Mouse (Mus musculus) stomach, postnatal 0 days (tissue): ENCODE results near the gene Prrg2. TPM values are rescaled to one million over a fixed set of nuclear protein-coding genes. Genes with fewer than 3 reads are reported as not detected.

ENCODE experiments used
- ATAC-seq: fragments of 200-750 bp; cut with Nextera tagmentation; 2 replicates; pipeline ENCODE4 v1.8.0; 2017; ENCODE audit not compliant: low FRiP score, low TSS enrichment
- DNase-seq: peaks from one replicate; pipeline ENCODE4 v3.0.0-alpha.2; 2016; ENCODE audit warnings: low spot score
- H3K27ac ChIP-seq: fragments of 300-500 bp; sonication (generic); replicated peaks from 2 replicates; pipeline ENCODE4 v1.5.1; 2014; ENCODE audit warnings: mild to moderate bottlenecking, control low read depth
- H3K27me3 ChIP-seq: fragments of 300-500 bp; sonication (generic); 2 replicates; pipeline ENCODE4 v1.6.1; 2014; ENCODE audit warnings: low read length; ENCODE audit not compliant: control insufficient read depth, insufficient read depth
- H3K36me3 ChIP-seq: fragments of 300-500 bp; sonication (generic); 2 replicates; pipeline ENCODE4 v1.6.1; 2014; ENCODE audit warnings: low read length, mixed read lengths; ENCODE audit not compliant: control insufficient read depth, insufficient read depth
- H3K4me1 ChIP-seq: fragments of 300-500 bp; sonication (generic); replicated peaks from 2 replicates; pipeline ENCODE4 v1.6.1; 2014; ENCODE audit warnings: antibody characterized with exemption; ENCODE audit not compliant: control insufficient read depth, insufficient read depth
- H3K4me2 ChIP-seq: fragments of 300-500 bp; sonication (generic); replicated peaks from 2 replicates; pipeline ENCODE4 v1.6.1; 2014; ENCODE audit warnings: low read depth, mild to moderate bottlenecking, control low read depth, moderate library complexity
- H3K4me3 ChIP-seq: fragments of 300-500 bp; sonication (generic); 2 replicates; pipeline ENCODE4 v1.5.1; 2014; ENCODE audit warnings: low read depth, low read length, control low read depth
- H3K9ac ChIP-seq: fragments of 300-500 bp; sonication (generic); 2 replicates; pipeline ENCODE4 v1.6.1; 2014; ENCODE audit warnings: mild to moderate bottlenecking, low read length, control low read depth, mixed read lengths
- H3K9me3 ChIP-seq: fragments of 300-500 bp; sonication (generic); 2 replicates; pipeline ENCODE4 v1.6.1; 2016; ENCODE audit warnings: low read length; ENCODE audit not compliant: control insufficient read depth
- CTCF ChIP-seq: IDR thresholded peaks from 2 replicates; pipeline ENCODE4 v1.5.1; 2016; ENCODE audit warnings: antibody characterized with exemption, low read depth, mild to moderate bottlenecking, moderate library complexity
- EP300 ChIP-seq: optimal IDR thresholded peaks from 2 replicates; pipeline ENCODE3; 2016; ENCODE audit warnings: antibody characterized with exemption
- WGBS: fragments of 180-500 bp; shearing (Covaris S2); extraction: QIAGEN DNeasy Blood & Tissue Kit; methylation state at CpG from one replicate; pipeline ENCODE4 v1.1.7; 2014; 5-methylcytosine and 5-hydroxymethylcytosine counted together
- polyA plus RNA-seq: library from polyadenylated mRNA; unstranded; fragments of >200 nt; fragmentation: Nextera tagmentation; extraction: Ambion mirVana; gene quantifications from 2 replicates; pipeline ENCODE4 v1.2.1, GENCODE M21; 2015

Gene Prrg2
- polyA plus RNA-seq, 1 experiment from 2014 or later, result 33.6 TPM

- no peaks in the 10 kb centered on the region for H3K27me3 ChIP-seq
- H3K27ac ChIP-seq, result no peak overlapping the region
- ATAC-seq, result no peak
- H3K9me3 ChIP-seq, result no peaks in the 10 kb centered on the region
- no peak overlapping the region for H3K4me2 ChIP-seq
- no peak for DNase-seq
- no peaks in the 10 kb centered on the region for H3K36me3 ChIP-seq
- 81% methylated on average over 5 of the region's 5 CpGs for whole genome bisulfite sequencing
- H3K9ac ChIP-seq, result no peak overlapping the region
- H3K4me1 ChIP-seq, result peaks cover 3% of the 10 kb centered on the region; the same call in 1 of the 2 replicates
- no peak overlapping the region for H3K4me3 ChIP-seq
- TF ChIP-seq EP300 (no peak), CTCF (no peak)
Measured at GRCm38 (mm10) chr7:45104941-45105340, 42.5 kb upstream of the Prrg2 start.

GRCm38 (mm10) chr7:45103652-45104180, 41.2 kb upstream of the Prrg2 start, which contains the start of gene Fcgrt:
TSS of gene Fcgrt (minus strand) at chr7:45103851.
- TF ChIP-seq EP300 (peak; percentile 47), CTCF (no peak)
- peak; percentile 86 for DNase-seq

GRCm38 (mm10) chr7:45102940-45103585, 40.6 kb upstream of the Prrg2 start:
- ATAC-seq (no peak; the same call in 1 of the 2 replicates), DNase-seq (no peak)
- H3K27me3 ChIP-seq, result no peaks in the 10 kb centered on the region
- no peaks in the 10 kb centered on the region for H3K9me3 ChIP-seq
- H3K36me3 ChIP-seq, result no peaks in the 10 kb centered on the region
- WGBS, result 28% methylated on average over 9 of the region's 9 CpGs
- peak overlapping the region; percentile 46 for H3K4me3 ChIP-seq
- H3K9ac ChIP-seq, result peak overlapping the region; percentile 77
- H3K4me2 ChIP-seq, result peak overlapping the region; percentile 64
- peaks cover 3% of the 10 kb centered on the region; the same call in 1 of the 2 replicates for H3K4me1 ChIP-seq
- TF ChIP-seq EP300, result no peak
- H3K27ac ChIP-seq, result peak overlapping the region; percentile 94

More at GRCm38 (mm10) chr7:45103652-45104180, 41.2 kb upstream of the Prrg2 start, which contains the start of gene Fcgrt:
- peak; percentile 95 for ATAC-seq
- Histone ChIP-seq H3K4me1 (peaks cover 3% of the 10 kb centered on the region; the same call in 1 of the 2 replicates), H3K36me3 (no peaks in the 10 kb centered on the region), H3K4me3 (peak within 1 kb of the TSS; percentile 46), H3K9ac (peak within 1 kb of the TSS; percentile 77), H3K9me3 (no peaks in the 10 kb centered on the region), H3K4me2 (peak within 1 kb of the TSS; percentile 64), H3K27ac (peak within 1 kb of the TSS; percentile 94), H3K27me3 (no peaks in the 10 kb centered on the region)
- 10% methylated on average over 7 of the region's 7 CpGs for WGBS

GRCm38 (mm10) chr7:45102441-45102840, 40.0 kb upstream of the Prrg2 start:
- H3K27ac ChIP-seq, result peak overlapping the region; percentile 94
- WGBS, result 59% methylated on average over 11 of the region's 11 CpGs
- no peaks in the 10 kb centered on the region for H3K27me3 ChIP-seq
- peak overlapping the region; percentile 64 for H3K4me2 ChIP-seq
- ATAC-seq, result no peak
- no peaks in the 10 kb centered on the region for H3K9me3 ChIP-seq
- no peak for DNase-seq
- H3K9ac ChIP-seq, result peak overlapping the region; percentile 77
- H3K36me3 ChIP-seq, result no peaks in the 10 kb centered on the region
- TF ChIP-seq CTCF (no peak), EP300 (no peak)
- peaks cover 3% of the 10 kb centered on the region; the same call in 1 of the 2 replicates for H3K4me1 ChIP-seq
- H3K4me3 ChIP-seq, result peak overlapping the region; percentile 46

- Histone ChIP-seq H3K27ac (no peak overlapping the region), H3K9me3 (no peaks in the 10 kb centered on the region), H3K27me3 (no peaks in the 10 kb centered on the region), H3K36me3 (no peaks in the 10 kb centered on the region), H3K9ac (no peak overlapping the region), H3K4me2 (no peak overlapping the region), H3K4me3 (no peak overlapping the region), H3K4me1 (peaks cover 3% of the 10 kb centered on the region; the same call in 1 of the 2 replicates)
- 83% methylated on average over 6 of the region's 6 CpGs for WGBS
- DNase-seq (no peak), ATAC-seq (no peak)
- TF ChIP-seq CTCF (no peak), EP300 (no peak)
Measured at GRCm38 (mm10) chr7:45100046-45100445, 37.6 kb upstream of the Prrg2 start.
